Mouse (Mus musculus): ENCODE data around the gene Nxpe4. TPM values are rescaled to one million over a fixed set of nuclear protein-coding genes. Genes with fewer than 3 reads are reported as not detected.
"Not testable (repeated sequence)": the region's sequence is repeated elsewhere in the genome, so short reads cannot be mapped to it uniquely, and the experiment has no call there.

Nxpe4 gene
- total RNA-seq, 2 experiments from 2014 or later, result 12.1 to 13.1 TPM

- no peak for DNase-seq
- intact Hi-C loops (cut with DNase I), result no loop called here
Measured at GRCm38 (mm10) chr9:48388451-48388850, 226.6 kb downstream of the Nxpe4 start.

GRCm38 (mm10) chr9:48389983-48390382, 228.2 kb downstream of the Nxpe4 start:
- intact Hi-C loops (cut with DNase I), result no loop called here
- no peak for DNase-seq

- intact Hi-C loops (cut with DNase I), result no loop called here
- no peak for DNase-seq
Measured at GRCm38 (mm10) chr9:48403590-48404209, 241.9 kb downstream of the Nxpe4 start.

- intact Hi-C loops (cut with DNase I), result no loop called here
- DNase-seq, result no peak
Measured at GRCm38 (mm10) chr9:48404687-48405086, 242.9 kb downstream of the Nxpe4 start.

- no peak for DNase-seq
Measured at GRCm38 (mm10) chr9:48407549-48408327, 245.9 kb downstream of the Nxpe4 start.

GRCm38 (mm10) chr9:48410217-48411035, 248.6 kb downstream of the Nxpe4 start:
- intact Hi-C loops (cut with DNase I), result no loop called here
- DNase-seq, result no peak

More at GRCm38 (mm10) chr9:48407549-48408327, 245.9 kb downstream of the Nxpe4 start:
- intact Hi-C loops (cut with DNase I), result no loop called here

GRCm38 (mm10) chr9:48413591-48413990, 251.8 kb downstream of the Nxpe4 start:
- DNase-seq, result no peak
- intact Hi-C loops (cut with DNase I), result no loop called here

- DNase-seq; intact Hi-C loops (cut with DNase I): not testable (repeated sequence)
Measured at GRCm38 (mm10) chr9:48417366-48417765, 255.5 kb downstream of the Nxpe4 start.

GRCm38 (mm10) chr9:48417994-48418393, 256.2 kb downstream of the Nxpe4 start:
- intact Hi-C loops (cut with DNase I), result no loop called here
- DNase-seq, result no peak

- intact Hi-C loops (cut with DNase I), result no loop called here
- no peak for DNase-seq
Measured at GRCm38 (mm10) chr9:48418397-48418796, 256.6 kb downstream of the Nxpe4 start.

- intact Hi-C loops (cut with DNase I), result no loop called here
- DNase-seq, result no peak
Measured at GRCm38 (mm10) chr9:48418829-48419228, 257.0 kb downstream of the Nxpe4 start.

GRCm38 (mm10) chr9:48420437-48420836, 258.6 kb downstream of the Nxpe4 start:
- intact Hi-C loops (cut with DNase I), result no loop called here
- no peak for DNase-seq

GRCm38 (mm10) chr9:48421029-48421428, 259.2 kb downstream of the Nxpe4 start:
- no peak for DNase-seq
- intact Hi-C loops (cut with DNase I), result no loop called here

GRCm38 (mm10) chr9:48421561-48421960, 259.7 kb downstream of the Nxpe4 start:
- DNase-seq, result no peak
- intact Hi-C loops (cut with DNase I), result no loop called here

GRCm38 (mm10) chr9:48422382-48422781, 260.6 kb downstream of the Nxpe4 start:
- intact Hi-C loops (cut with DNase I), result no loop called here
- no peak for DNase-seq

GRCm38 (mm10) chr9:48423256-48423655, 261.4 kb downstream of the Nxpe4 start:
- intact Hi-C loops (cut with DNase I), result no loop called here
- DNase-seq, result no peak

GRCm38 (mm10) chr9:48427176-48427575, 265.4 kb downstream of the Nxpe4 start:
- DNase-seq, result no peak
- intact Hi-C loops (cut with DNase I), result no loop called here

GRCm38 (mm10) chr9:48432449-48432848, 270.6 kb downstream of the Nxpe4 start:
- no peak for DNase-seq
- intact Hi-C loops (cut with DNase I), result no loop called here

GRCm38 (mm10) chr9:48443873-48444272, 282.1 kb downstream of the Nxpe4 start:
- intact Hi-C loops (cut with DNase I), result no loop called here
- no peak for DNase-seq

GRCm38 (mm10) chr9:48444821-48445220, 283.0 kb downstream of the Nxpe4 start:
- no peak for DNase-seq
- intact Hi-C loops (cut with DNase I), result loop anchor here (5.0 kb wide), 2 partner anchors 117 to 172 kb away; no protein-coding TSS in a partner anchor

GRCm38 (mm10) chr9:48447783-48448209, 286.0 kb downstream of the Nxpe4 start:
- intact Hi-C loops (cut with DNase I), result loop anchor here (5.0 kb wide), 2 partner anchors 115 to 170 kb away; no protein-coding TSS in a partner anchor
- peak in 1 of 2 experiments; percentile 42 for DNase-seq

Measured in heart, postnatal 14 days (tissue).